Mouse (Mus musculus) brain, adult 2 months (tissue): ENCODE data around the gene Slc35e3.
A peak's percentile ranks its signal among the peaks of the same experiment; 100 is the strongest.
"Not testable (repeated sequence)": the region's sequence is repeated elsewhere in the genome, so short reads cannot be mapped to it uniquely, and the experiment has no call there.

Source experiments
- DNase-seq: peaks from one replicate; pipeline ENCODE4 v3.0.0; 2011; ENCODE audit warnings: low read depth, low spot score

Slc35e3 gene

GRCm38 (mm10) chr10:117732962-117733592 lies 13.1 kb downstream of the Slc35e3 start:
- no peak for DNase-seq

- no peak for DNase-seq
Measured at GRCm38 (mm10) chr10:117732184-117732583, 14.0 kb downstream of the Slc35e3 start.

- DNase-seq, result peak; percentile 85
Measured at GRCm38 (mm10) chr10:117731244-117732101, 14.7 kb downstream of the Slc35e3 start.

- DNase-seq, result no peak
Measured at GRCm38 (mm10) chr10:117730637-117731203, 15.4 kb downstream of the Slc35e3 start.

GRCm38 (mm10) chr10:117730140-117730539 lies 16.0 kb downstream of the Slc35e3 start:
- DNase-seq, result no peak

GRCm38 (mm10) chr10:117729139-117729814 lies 16.9 kb downstream of the Slc35e3 start:
- DNase-seq, result no peak

- no peak for DNase-seq
Measured at GRCm38 (mm10) chr10:117728574-117728973, 17.6 kb downstream of the Slc35e3 start.

- DNase-seq, result no peak
Measured at GRCm38 (mm10) chr10:117727518-117728110, 18.6 kb downstream of the Slc35e3 start.

GRCm38 (mm10) chr10:117726888-117727385 lies 19.2 kb downstream of the Slc35e3 start:
- no peak for DNase-seq

GRCm38 (mm10) chr10:117726350-117726749 lies 19.8 kb downstream of the Slc35e3 start:
- no peak for DNase-seq

GRCm38 (mm10) chr10:117725671-117726070 lies 20.5 kb downstream of the Slc35e3 start:
- no peak for DNase-seq

- no peak for DNase-seq
Measured at GRCm38 (mm10) chr10:117724804-117725361, 21.3 kb downstream of the Slc35e3 start.

- no peak for DNase-seq
Measured at GRCm38 (mm10) chr10:117724136-117724718, 21.9 kb downstream of the Slc35e3 start.

GRCm38 (mm10) chr10:117718161-117719119 lies 27.7 kb downstream of the Slc35e3 start:
- DNase-seq, result peak; percentile 29

- peak; percentile 32 for DNase-seq
Measured at GRCm38 (mm10) chr10:117717583-117717982, 28.6 kb downstream of the Slc35e3 start.

GRCm38 (mm10) chr10:117716686-117717085 lies 29.5 kb downstream of the Slc35e3 start:
- no peak for DNase-seq

GRCm38 (mm10) chr10:117715654-117716053 lies 30.5 kb downstream of the Slc35e3 start:
- not testable (repeated sequence) for DNase-seq

- no peak for DNase-seq
Measured at GRCm38 (mm10) chr10:117714928-117715500, 31.2 kb downstream of the Slc35e3 start.

GRCm38 (mm10) chr10:117714048-117714545 lies 32.1 kb downstream of the Slc35e3 start:
- no peak for DNase-seq
